In genomic region chr15:79281389-79281788, GRCm38 (mm10) we compare ENCODE assay signal across 1 mouse cellular context.
A peak's percentile ranks its signal among the peaks of the same experiment; 100 is the strongest.
TF ChIP-seq lines count a peak whose summit lies in the region.

No protein-coding gene starts in this region.

TF ChIP-seq in CH12.LX, 34 proteins besides CTCF, POLR2A, EP300 and RAD21:
- TF ChIP-seq ZC3H11A (IDR thresholded peaks at IDR 0.05; ENCODE audit: low read depth, low read length) (no peak), ELF1 (IDR thresholded peaks at IDR 0.05; ENCODE audit: low read depth, low read length) (peak; percentile 94), USF1 (IDR thresholded peaks at IDR 0.05; ENCODE audit: low read depth, low read length) (no peak), CHD2 (IDR thresholded peaks at IDR 0.05; ENCODE audit: low read length) (no peak), ZNF384 (IDR thresholded peaks at IDR 0.05; ENCODE audit: low read depth, low read length) (no peak), IRF4 (IDR thresholded peaks at IDR 0.05; ENCODE audit: low read depth, low read length) (peak; percentile 31; the same call in 1 of the 2 replicates), JUND (conservative IDR thresholded peaks at IDR 0.05; ENCODE audit: low read depth, low read length) (no peak), BHLHE40 (IDR thresholded peaks at IDR 0.05; ENCODE audit: low read depth, low read length) (no peak), MYC (IDR thresholded peaks at IDR 0.05; ENCODE audit: low read depth, low read length) (peak; percentile 17; the same call in 1 of the 2 replicates), ZKSCAN1 (IDR thresholded peaks at IDR 0.05; ENCODE audit: borderline replicate concordance, low read depth, low read length) (no peak), ZMIZ1 (IDR thresholded peaks at IDR 0.05; ENCODE audit: low read depth, low read length) (peak; percentile 53; the same call in 1 of the 2 replicates), MAFK (IDR thresholded peaks at IDR 0.05; ENCODE audit: insufficient replicate concordance, low read length) (no peak), TBP (conservative IDR thresholded peaks at IDR 0.05; ENCODE audit: low read depth, low read length) (peak; percentile 83), HCFC1 (IDR thresholded peaks at IDR 0.05; ENCODE audit: low read depth, low read length) (peak; percentile 79), TCF12 (IDR thresholded peaks at IDR 0.05; ENCODE audit: low read depth, low read length) (peak; percentile 72; the same call in 1 of the 2 replicates), GABPA (IDR thresholded peaks at IDR 0.05; ENCODE audit: insufficient replicate concordance, low read depth, low read length) (no peak), POLR2AphosphoS2 (IDR thresholded peaks at IDR 0.05; ENCODE audit: low read depth, low read length) (peak; percentile 70; the same call in 1 of the 2 replicates), NELFE (IDR thresholded peaks at IDR 0.05; ENCODE audit: low read depth, low read length) (peak; percentile 81), NRF1 (IDR thresholded peaks at IDR 0.05; ENCODE audit: low read depth, low read length) (no peak), PAX5 (IDR thresholded peaks at IDR 0.05; ENCODE audit: low read length) (no peak), MEF2A (IDR thresholded peaks at IDR 0.05; ENCODE audit: borderline replicate concordance, low read depth, low read length) (peak; percentile 47; the same call in 1 of the 2 replicates), KAT2A (IDR thresholded peaks at IDR 0.05; ENCODE audit: insufficient replicate concordance, low read length) (no peak), USF2 (conservative IDR thresholded peaks at IDR 0.05; ENCODE audit: low read depth, low read length) (no peak), MAZ (IDR thresholded peaks at IDR 0.05; ENCODE audit: low read depth, low read length) (no peak), MXI1 (IDR thresholded peaks at IDR 0.05; ENCODE audit: low read depth, low read length) (peak; percentile 27; the same call in 1 of the 2 replicates), SIN3A (IDR thresholded peaks at IDR 0.05; ENCODE audit: low read length) (peak; percentile 93)
